ENCODE assay signal across 22 mouse cellular contexts in the genomic region with DNA sequence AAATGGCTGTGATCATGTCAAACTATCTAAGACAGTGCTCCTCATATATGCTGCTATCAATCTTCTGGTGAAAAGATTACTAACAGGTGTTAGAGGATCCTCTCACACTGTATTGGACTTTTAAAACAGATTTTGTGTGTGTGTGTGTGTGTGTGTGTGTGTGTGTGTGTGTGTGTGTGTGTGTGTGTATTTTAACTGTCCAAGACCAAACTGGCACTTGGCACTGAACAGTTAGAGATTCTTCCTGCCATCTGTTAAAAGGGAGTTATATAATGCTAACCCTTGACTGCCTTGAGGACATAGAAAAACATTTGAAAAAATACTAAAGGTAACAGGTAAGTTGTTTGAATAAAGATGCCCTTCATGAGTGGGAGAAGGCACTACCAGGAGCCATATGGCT. TPM values are rescaled to one million over a fixed set of nuclear protein-coding genes. Genes with fewer than 3 reads are reported as not detected.
A peak's percentile ranks its signal among the peaks of the same experiment; 100 is the strongest.
DNase-seq lines count a peak whose midpoint lies in the region; ATAC-seq and TF ChIP-seq lines count a peak whose summit lies in the region.
"Had no signal": no experiment of that assay in that cellular context is flagged by ENCODE, and none has a peak within 500 bp of the region (broad histone marks: within the 10 kb centered on the region; RNA-seq: fewer than 3 reads in every experiment).

No protein-coding gene starts in this region.

- ATAC-seq in cerebellum, adult (ENCODE audit: insufficient number of reproducible peaks, low FRiP score, low TSS enrichment): peak; percentile 45; the same call in 1 of the 2 replicates
- ATAC-seq: activated CD4-positive, CD25-positive, alpha-beta regulatory T cell, adult 4 months; CD4-positive, CD25-positive, alpha-beta regulatory T cell, adult 4 months; forebrain, embryonic 13.5 days; forebrain, embryonic 15.5 days; forebrain, postnatal 0 days; Patski had no signal

- H3K4me1 ChIP-seq in cerebellum, adult 2 months (ENCODE audit: control insufficient read depth, insufficient read depth, low read length): peaks cover 17% of the 10 kb centered on the region; the same call in 1 of the 2 replicates
- H3K4me1 ChIP-seq: embryonic facial prominence, embryonic 12.5 days; forebrain, embryonic 13.5 days; forebrain, embryonic 15.5 days had no signal

- no peak overlapping the region for H3K4me3 ChIP-seq in cerebellum, adult 2 months (replicated peaks; ENCODE audit: insufficient read depth, low read depth, low read length)
- H3K4me3 ChIP-seq: embryonic facial prominence, embryonic 12.5 days; forebrain, embryonic 13.5 days; forebrain, embryonic 15.5 days had no signal

- H3K27ac ChIP-seq in cerebellum, adult 2 months (ENCODE audit: insufficient read depth, low read length): peak overlapping the region; percentile 90
- H3K27ac ChIP-seq: embryonic facial prominence, embryonic 12.5 days; forebrain, embryonic 13.5 days; forebrain, embryonic 15.5 days had no signal

- TF ChIP-seq POLR2A in cerebellum, adult 2 months (IDR thresholded peaks at IDR 0.05; ENCODE audit: borderline replicate concordance, insufficient read depth, low read length): no peak

- TF ChIP-seq CTCF in cerebellum, adult 2 months (IDR thresholded peaks at IDR 0.05; ENCODE audit: borderline replicate concordance, insufficient read depth, low read depth, low read length): no peak

- DNase-seq in cerebellum, postnatal 4 days (ENCODE audit: low spot score in 2 of 2): no peak
- peak; percentile 34 to 75 for DNase-seq in cerebellum, adult 2 months
- no peak for DNase-seq in cerebellum, adult 11 months
- peak; percentile 57 for DNase-seq in cerebellum, adult 9-11 months
- DNase-seq in cerebellum, postnatal 36 days: peak; percentile 37 to 48
- DNase-seq in heart, adult 18-20 months: no peak
- no peak for DNase-seq in yolk sac, embryonic 10.5 days (ENCODE audit: low spot score)
- DNase-seq: adrenal gland, adult 8-10 months; adrenal gland, postnatal 14 days; adrenal gland, postnatal 36 days; B cell, adult 2 months; embryo, embryonic 11 days; forebrain, postnatal 0 days had no signal

- H3K27me3 ChIP-seq in cerebellum, adult 2 months (ENCODE audit: control insufficient read depth, insufficient read depth, low read length): no peaks in the 10 kb centered on the region
- H3K27me3 ChIP-seq: embryonic facial prominence, embryonic 12.5 days; forebrain, embryonic 13.5 days; forebrain, embryonic 15.5 days; Patski had no signal

RNA-seq across cellular contexts. Expression of a gene that starts 15.7 kb away (rescaled TPM):
- polyA plus RNA-seq in cerebellum, adult 2 months (2012; rRNA removed): 258 and 326 TPM in 2 replicates
- 1 to 10 TPM; 1.3 to 2.0 TPM for total RNA-seq in heart, adult 18-20 months (2021)
- total RNA-seq: common myeloid progenitor, adult 5-6 weeks had no signal
- polyA plus RNA-seq: CD4-positive, CD25-positive, alpha-beta regulatory T cell, adult 4 months; G1E had no signal

Comparison
In these comparisons a context has a peak if more than half of its experiments do, and no peak if none do; other contexts are left out.
1. DNase-seq: peak in cerebellum, adult 2 months (2 of 2), cerebellum, adult 9-11 months (single experiment) and cerebellum, postnatal 36 days (2 of 2); none in cerebellum, postnatal 4 days (0 of 2), cerebellum, adult 11 months (single experiment), heart, adult 18-20 months (0 of 2) and yolk sac, embryonic 10.5 days (single experiment).